Mouse (Mus musculus): ENCODE data around the gene Nme3. TPM values are rescaled to one million over a fixed set of nuclear protein-coding genes. Genes with fewer than 3 reads are reported as not detected.

Nme3 gene
- total RNA-seq (2021), result 10 to 100 TPM; 33.6 to 42.8 TPM

GRCm38 (mm10) chr17:24896241-24896992 lies at the start of gene Nme3:
Nme3 (plus strand) TSS chr17:24896500.
- DNase-seq, result peak; percentile 78

- no peak for DNase-seq
Observed at GRCm38 (mm10) chr17:24847386-24847785, 48.9 kb upstream of the Nme3 start.

- no peak for DNase-seq
Observed at GRCm38 (mm10) chr17:24848600-24849031, 47.7 kb upstream of the Nme3 start.

GRCm38 (mm10) chr17:24849733-24850064 lies 46.6 kb upstream of the Nme3 start:
- DNase-seq, result no peak

- DNase-seq, result peak; percentile 95
Observed at GRCm38 (mm10) chr17:24850065-24850772, 46.1 kb upstream of the Nme3 start, which contains the start of gene Fahd1. Fahd1 (minus strand) TSS chr17:24850364.

- no peak for DNase-seq
Observed at GRCm38 (mm10) chr17:24850773-24851127, 45.5 kb upstream of the Nme3 start.

- DNase-seq, result no peak
Observed at GRCm38 (mm10) chr17:24851381-24852125, 44.7 kb upstream of the Nme3 start.

- no peak for DNase-seq
Observed at GRCm38 (mm10) chr17:24855838-24856464, 40.3 kb upstream of the Nme3 start.

GRCm38 (mm10) chr17:24856589-24856988 lies 39.7 kb upstream of the Nme3 start:
- no peak for DNase-seq

GRCm38 (mm10) chr17:24857831-24858470 lies 38.3 kb upstream of the Nme3 start:
- DNase-seq, result no peak

- peak; percentile 42 for DNase-seq
Observed at GRCm38 (mm10) chr17:24858967-24859366, 37.3 kb upstream of the Nme3 start.

GRCm38 (mm10) chr17:24860076-24860475 lies 36.2 kb upstream of the Nme3 start:
- no peak for DNase-seq

GRCm38 (mm10) chr17:24861785-24862184 lies 34.5 kb upstream of the Nme3 start:
- DNase-seq, result no peak

GRCm38 (mm10) chr17:24865776-24866175 lies 30.5 kb upstream of the Nme3 start, which contains the start of gene Igfals:
Igfals (plus strand) TSS chr17:24865997.
- DNase-seq, result no peak

- DNase-seq, result no peak
Observed at GRCm38 (mm10) chr17:24867914-24868313, 28.4 kb upstream of the Nme3 start.

- no peak for DNase-seq
Observed at GRCm38 (mm10) chr17:24873695-24874404, 22.4 kb upstream of the Nme3 start.

- no peak for DNase-seq
Observed at GRCm38 (mm10) chr17:24874405-24874745, 21.9 kb upstream of the Nme3 start.

GRCm38 (mm10) chr17:24874989-24875388 lies 21.3 kb upstream of the Nme3 start:
- no peak for DNase-seq

- DNase-seq, result no peak
Observed at GRCm38 (mm10) chr17:24877336-24878116, 18.8 kb upstream of the Nme3 start.

- peak; percentile 75 for DNase-seq
Observed at GRCm38 (mm10) chr17:24878117-24878397, 18.2 kb upstream of the Nme3 start.

GRCm38 (mm10) chr17:24878531-24878930 lies 17.8 kb upstream of the Nme3 start:
- DNase-seq, result no peak
